Mouse (Mus musculus) macrophage (primary cell): ENCODE results near the gene Kif16b. TPM values are rescaled to one million over a fixed set of nuclear protein-coding genes. Genes with fewer than 3 reads are reported as not detected.

Source experiments
- H3K27ac ChIP-seq: fragments of 350-480 bp; formaldehyde crosslinking; 2 replicates; pipeline ENCODE4 v1.9.0; 2021
- H3K36me3 ChIP-seq: fragments of 350-480 bp; formaldehyde crosslinking; 2 replicates; pipeline ENCODE4 v1.9.0; 2021; ENCODE audit errors: inconsistent target
- H3K4me3 ChIP-seq: fragments of 350-480 bp; formaldehyde crosslinking; 2 replicates; pipeline ENCODE4 v1.9.0; 2021; ENCODE audit errors: inconsistent target
- H3K79me2 ChIP-seq: fragments of 350-480 bp; formaldehyde crosslinking; 2 replicates; pipeline ENCODE4 v1.9.0; 2021; ENCODE audit errors: inconsistent target
- WGBS: methylation state at CpG from one replicate; pipeline ENCODE4 v1.1.7; 2026; ENCODE audit warnings: inconsistent platforms; ENCODE audit not compliant: missing documents; 5-methylcytosine and 5-hydroxymethylcytosine counted together
- polyA plus RNA-seq: library from polyadenylated mRNA; stranded (reverse); fragments of 250-400 nt; gene quantifications from 3 replicates; pipeline ENCODE4 v1.2.4, GENCODE M21; 2018; ENCODE audit warnings: inconsistent platforms
- total RNA-seq, 78 experiments: library from RNA; depleted of rRNA; stranded (reverse); fragments of 250-400 nt; gene quantifications; 1 replicate in 9 of 78; 2 replicates in 24 of 78; 3 replicates in 43 of 78; 4 replicates in 2 of 78; pipeline ENCODE4 v1.2.4; 2018; ENCODE audit warnings: inconsistent platforms in 56 of 78

Kif16b gene
- total RNA-seq (2018; cell fraction: chromatin; rRNA removed): 100 to 1,000 TPM in 11 of 26 experiments, 10 to 100 TPM in 15; 41.4 to 172 (median 90.9) TPM
- 10 to 100 TPM; 15.2 to 33.2 (median 23.1) TPM for total RNA-seq (2018; cell fraction: cytosol; rRNA removed)
- 10 to 100 TPM; 21.5 to 96.0 (median 41.3) TPM for total RNA-seq (2018; cell fraction: nucleus; rRNA removed)
- polyA plus RNA-seq: 16.8 to 20.4 TPM (median 19.8 TPM) in 3 replicates

DNA sequence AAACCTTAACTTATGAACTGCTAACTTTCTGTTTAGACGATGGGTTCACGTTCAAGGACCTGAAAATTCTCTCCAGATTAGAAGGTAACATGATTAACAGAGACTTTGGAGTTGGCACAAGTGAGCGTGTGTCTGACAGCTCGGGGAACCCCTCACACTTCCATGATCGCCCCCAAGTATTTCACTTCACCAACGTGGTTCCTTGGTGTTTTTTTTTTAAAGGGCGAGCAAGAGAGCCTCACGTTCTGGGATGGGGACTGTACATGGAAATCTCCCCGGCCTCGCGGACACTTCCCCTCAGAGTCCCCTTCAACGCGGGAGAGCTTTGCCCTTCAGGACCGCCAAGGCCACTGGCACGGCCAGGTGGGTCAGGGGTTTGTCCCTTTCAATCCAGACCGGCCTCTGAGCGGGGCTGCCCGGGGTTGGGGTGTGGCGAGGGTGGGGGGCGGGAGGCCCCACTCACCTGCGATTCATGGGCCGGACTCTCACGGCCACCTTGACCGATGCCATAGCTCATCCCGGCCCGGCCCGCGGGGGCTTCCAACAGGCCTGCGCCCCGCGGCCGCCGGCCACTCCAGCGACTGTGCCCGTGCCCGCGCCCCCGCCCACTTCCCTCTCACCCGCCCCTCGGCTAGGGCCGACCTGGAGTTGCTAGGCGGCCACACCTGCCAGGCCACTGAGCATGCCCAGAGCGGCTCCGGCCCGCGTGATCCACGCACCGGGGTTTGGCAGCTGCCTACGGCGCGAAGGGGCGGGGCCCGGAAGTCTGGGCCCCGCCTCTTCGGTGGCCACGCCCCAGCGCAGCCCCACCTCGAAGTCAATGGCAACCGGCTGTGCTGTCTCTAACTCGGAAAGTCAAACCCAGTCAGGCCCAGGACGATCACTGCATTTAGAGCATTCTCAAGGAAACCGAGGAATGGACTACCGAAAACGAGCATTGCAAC, at the start of gene Kif16b:
TSS of gene Kif16b (minus strand) at position 670 of the 944 bp plus-strand sequence.
- peak within 1 kb of the TSS; percentile 67 for H3K4me3 ChIP-seq

DNA sequence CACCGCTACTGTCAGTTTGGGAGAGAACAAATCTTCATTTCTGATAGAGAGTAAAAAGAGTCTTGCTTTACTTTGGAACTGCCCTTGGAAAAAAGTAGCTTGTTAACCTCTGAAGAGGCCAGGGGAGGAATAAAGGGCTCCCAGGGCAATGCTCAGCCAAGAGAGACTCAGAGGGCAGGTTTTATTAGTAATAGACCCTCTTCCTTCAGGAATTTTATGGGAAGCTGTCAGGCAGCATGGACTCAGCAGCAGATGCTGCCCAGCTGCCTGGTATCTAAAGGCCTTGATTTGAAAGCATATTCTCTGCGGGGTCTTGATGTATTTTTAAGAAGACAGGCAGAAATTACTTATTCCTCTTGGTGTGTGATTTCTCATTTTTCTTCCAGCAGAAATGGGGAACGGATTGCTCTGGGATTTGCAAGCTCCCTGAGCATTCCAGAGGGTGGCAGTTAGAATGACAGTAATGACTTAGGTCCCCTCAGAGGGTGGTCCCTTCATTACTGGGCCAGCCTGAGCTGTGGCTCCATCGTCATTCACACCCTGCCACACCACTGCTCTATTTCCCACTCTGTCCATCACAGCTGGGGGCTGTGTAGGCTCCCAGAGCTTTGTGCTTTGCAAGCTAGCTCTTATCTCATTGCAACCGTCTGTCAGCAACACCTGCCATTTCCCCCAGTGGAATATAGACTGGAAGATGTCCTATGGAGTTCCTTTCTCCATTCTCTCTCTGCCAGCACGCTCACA, 39.7 kb upstream of the Kif16b start:
- 68% methylated on average over 6 of the region's 6 CpGs for WGBS
- Histone ChIP-seq H3K4me3 (no peak overlapping the region), H3K79me2 (no peaks in the 10 kb centered on the region), H3K36me3 (no peaks in the 10 kb centered on the region), H3K27ac (no peak overlapping the region)

More for the DNA sequence above, at the start of gene Kif16b:
- under 1% methylated on average over 55 of the region's 64 CpGs for WGBS
- Histone ChIP-seq H3K27ac (peak within 1 kb of the TSS; percentile 57), H3K36me3 (no peaks in the 10 kb centered on the region), H3K79me2 (peaks cover 49% of the 10 kb centered on the region)

DNA sequence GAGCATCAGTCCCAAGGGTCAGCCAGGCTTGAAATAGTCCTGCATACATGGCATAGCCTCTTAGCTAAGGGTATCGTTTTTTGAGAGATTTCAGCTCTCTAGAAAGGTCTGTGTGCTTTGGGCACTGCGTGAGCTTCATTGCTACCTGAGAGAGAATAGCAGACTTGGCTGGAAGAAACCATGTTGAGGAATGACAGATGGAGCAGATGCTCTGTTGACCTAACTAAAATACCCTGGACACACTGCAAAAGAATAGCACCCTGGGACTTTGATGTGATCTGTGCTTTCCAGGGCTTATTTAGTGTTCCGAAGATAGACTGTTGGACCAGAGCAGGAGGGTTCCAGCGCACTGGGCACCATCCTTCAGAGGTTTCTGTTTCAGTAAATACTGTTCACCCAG, 29.1 kb upstream of the Kif16b start:
- H3K36me3 ChIP-seq: no peaks in the 10 kb centered on the region
- WGBS: 79% methylated on average over 4 of the region's 4 CpGs
- H3K27ac ChIP-seq: no peak overlapping the region
- no peaks in the 10 kb centered on the region for H3K79me2 ChIP-seq
- no peak overlapping the region for H3K4me3 ChIP-seq

DNA sequence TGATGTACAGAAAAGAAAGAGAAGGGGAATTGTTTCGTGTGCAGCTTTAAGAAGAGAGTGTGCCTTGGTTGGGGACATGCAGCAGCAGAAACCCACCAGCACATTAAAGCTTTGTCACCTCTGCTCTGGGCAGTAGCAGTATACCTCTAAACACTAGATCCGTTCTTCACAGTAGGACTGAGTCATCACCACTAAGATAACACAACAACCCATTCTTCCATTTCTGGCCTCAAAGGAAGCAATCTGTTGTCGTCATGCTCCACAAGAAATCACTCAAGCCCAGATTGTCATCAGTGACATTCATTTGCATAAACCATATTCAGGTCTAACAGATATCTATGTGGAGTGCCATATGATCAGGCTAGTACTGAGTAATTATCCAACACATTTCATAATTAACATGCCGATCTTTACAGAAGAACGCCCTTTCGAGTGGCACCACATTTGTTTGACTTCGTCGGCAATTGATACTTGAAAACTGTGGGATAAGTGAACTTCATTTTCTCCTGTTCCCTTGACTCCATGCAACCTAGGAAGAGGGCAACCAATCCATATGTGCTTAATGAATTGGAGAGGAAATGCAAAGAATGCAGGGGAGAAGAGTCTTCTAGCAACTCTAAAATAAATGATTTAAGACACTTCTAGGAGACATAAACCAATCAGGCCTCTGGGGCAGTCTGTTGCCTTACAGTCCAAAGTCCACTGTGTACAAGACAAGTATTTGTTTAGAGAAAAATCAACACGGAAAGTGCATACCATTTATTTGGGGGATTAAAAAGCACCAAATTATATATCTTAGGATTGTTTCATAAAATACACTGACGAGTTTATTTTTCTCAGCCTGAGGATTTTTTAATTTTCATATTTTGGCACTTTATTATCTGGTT, 28.1 kb upstream of the Kif16b start:
- 83% methylated on average over 10 of the region's 10 CpGs for WGBS
- Histone ChIP-seq H3K27ac (no peak overlapping the region), H3K36me3 (no peaks in the 10 kb centered on the region), H3K79me2 (no peaks in the 10 kb centered on the region), H3K4me3 (no peak overlapping the region)

DNA sequence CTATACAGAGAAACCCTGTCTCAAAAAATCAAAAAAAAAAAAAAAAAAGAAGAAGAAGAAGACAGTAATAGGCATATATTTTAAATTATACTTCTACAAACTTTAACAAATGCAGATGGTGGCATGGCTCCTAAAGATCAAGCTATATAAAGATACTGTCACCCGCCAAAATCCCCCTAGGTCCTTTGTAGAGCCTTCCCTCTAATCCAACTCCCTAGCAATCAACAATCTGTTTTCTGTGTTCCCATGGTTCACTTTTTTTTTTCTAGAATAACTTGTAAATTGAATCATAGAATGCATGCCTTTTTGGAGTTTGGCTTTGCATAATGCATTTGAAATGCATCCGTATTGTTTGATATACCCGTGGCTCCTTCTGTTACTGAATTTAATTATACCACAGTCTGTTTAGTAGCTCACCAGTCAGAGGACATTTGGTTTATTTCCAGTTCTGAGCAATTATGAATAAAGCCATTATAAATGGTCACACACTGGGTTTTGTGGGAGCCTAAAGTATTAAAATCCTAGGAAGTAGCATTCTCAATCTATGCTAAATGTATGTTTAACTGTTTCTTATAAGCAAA, 9.6 kb upstream of the Kif16b start:
- 94% methylated on average over 3 of the region's 3 CpGs for WGBS

DNA sequence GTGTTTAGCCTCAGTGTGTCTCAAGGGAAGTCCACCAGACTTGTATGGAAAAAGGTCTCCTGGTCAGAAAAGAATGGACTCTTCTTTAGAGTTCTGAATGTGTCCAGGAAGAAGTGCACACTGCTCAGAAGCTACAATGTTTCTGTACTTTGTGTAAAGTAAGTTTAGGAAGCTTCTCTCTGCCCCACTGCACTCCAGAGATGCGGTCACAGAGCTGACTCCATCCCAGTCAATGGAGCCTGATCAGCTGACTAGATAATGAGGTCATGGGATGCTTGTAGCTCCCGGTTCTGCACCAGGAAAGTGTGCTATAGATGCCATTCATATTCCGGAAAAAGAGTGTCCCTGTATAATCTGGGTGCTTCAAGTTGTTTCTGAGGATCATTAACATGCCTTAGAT, 7.9 kb upstream of the Kif16b start:
- Histone ChIP-seq H3K27ac (no peak overlapping the region), H3K79me2 (no peaks in the 10 kb centered on the region), H3K4me3 (no peak overlapping the region), H3K36me3 (no peaks in the 10 kb centered on the region)
- WGBS: 93% methylated on average over 3 of the region's 3 CpGs

More for the DNA sequence above, 9.6 kb upstream of the Kif16b start:
- Histone ChIP-seq H3K79me2 (no peaks in the 10 kb centered on the region), H3K27ac (no peak overlapping the region), H3K36me3 (no peaks in the 10 kb centered on the region), H3K4me3 (no peak overlapping the region)

DNA sequence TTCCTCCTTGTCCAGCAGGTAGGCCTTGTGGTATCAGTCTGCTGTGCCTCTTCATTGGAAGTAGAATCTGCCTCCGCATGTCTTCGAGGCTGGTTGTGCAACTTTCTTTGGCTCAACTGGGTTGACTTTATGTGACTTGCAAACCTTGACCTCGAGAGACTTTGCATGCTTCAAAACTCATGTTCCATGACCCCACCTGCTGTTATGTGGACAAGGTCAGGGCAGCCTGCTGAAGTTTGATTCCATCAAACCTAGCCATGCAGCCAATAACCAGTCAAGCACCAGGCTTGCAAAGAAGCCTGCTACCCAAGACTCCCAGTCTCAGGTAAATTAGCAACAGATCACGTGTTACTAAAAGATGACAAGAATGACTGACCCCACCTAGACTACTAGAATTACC, 5.7 kb upstream of the Kif16b start:
- H3K4me3 ChIP-seq: no peak overlapping the region
- no peak overlapping the region for H3K27ac ChIP-seq
- no peaks in the 10 kb centered on the region for H3K36me3 ChIP-seq
- WGBS: 78% methylated on average over 4 of the region's 4 CpGs
- no peaks in the 10 kb centered on the region for H3K79me2 ChIP-seq

DNA sequence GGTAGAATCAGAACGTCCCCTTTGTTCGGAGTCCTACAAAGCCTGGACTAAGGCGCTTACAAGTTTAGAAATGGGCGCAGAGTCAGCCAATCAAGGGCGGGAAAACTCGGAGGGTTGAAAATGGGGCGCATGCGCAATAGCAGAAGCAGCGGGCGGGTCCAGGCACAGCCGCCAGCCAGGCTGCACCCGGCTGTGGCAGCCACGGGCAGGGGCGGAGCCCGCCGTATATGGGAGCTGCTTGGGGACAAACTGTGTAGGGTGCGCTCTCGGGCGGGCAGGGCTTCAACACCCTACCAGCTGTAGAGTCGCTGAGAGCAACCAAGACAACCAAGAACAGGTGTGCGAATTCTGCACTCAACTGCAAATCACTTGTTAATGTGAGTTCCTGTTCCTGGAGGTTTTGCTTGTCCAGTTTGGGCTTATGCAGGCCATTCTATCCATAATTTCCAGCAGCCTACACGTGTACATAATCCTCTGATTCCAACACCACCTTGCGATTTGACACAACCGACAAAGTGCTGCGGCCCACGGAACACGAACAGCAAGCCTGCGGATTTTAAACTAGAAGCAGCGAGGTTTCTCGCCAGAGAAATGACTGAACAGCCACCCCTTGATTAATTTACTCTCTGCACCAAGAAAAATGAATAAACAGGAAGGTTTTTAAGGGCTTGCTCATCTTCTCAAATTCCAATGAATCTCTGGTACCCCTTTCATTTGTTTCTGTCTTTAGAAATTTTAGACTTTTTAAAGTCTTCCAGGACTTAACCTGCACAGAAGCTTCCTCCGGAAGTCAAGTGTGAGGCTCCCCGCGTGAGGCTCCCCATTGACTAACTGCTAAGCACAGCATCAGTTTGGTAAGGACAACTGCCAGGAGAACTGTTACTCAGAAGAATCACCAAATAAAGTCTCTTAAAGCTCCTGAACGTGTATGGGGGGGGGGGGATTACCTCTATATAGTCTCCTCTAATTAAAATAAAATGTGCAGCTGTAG, 1.9 kb upstream of the Kif16b start:
- H3K79me2 ChIP-seq: peaks cover 29% of the 10 kb centered on the region
- peak overlapping the region; percentile 21 for H3K4me3 ChIP-seq
- no peaks in the 10 kb centered on the region for H3K36me3 ChIP-seq
- H3K27ac ChIP-seq: peak overlapping the region; percentile 56
- 3% methylated on average over 33 of the region's 34 CpGs for WGBS

DNA sequence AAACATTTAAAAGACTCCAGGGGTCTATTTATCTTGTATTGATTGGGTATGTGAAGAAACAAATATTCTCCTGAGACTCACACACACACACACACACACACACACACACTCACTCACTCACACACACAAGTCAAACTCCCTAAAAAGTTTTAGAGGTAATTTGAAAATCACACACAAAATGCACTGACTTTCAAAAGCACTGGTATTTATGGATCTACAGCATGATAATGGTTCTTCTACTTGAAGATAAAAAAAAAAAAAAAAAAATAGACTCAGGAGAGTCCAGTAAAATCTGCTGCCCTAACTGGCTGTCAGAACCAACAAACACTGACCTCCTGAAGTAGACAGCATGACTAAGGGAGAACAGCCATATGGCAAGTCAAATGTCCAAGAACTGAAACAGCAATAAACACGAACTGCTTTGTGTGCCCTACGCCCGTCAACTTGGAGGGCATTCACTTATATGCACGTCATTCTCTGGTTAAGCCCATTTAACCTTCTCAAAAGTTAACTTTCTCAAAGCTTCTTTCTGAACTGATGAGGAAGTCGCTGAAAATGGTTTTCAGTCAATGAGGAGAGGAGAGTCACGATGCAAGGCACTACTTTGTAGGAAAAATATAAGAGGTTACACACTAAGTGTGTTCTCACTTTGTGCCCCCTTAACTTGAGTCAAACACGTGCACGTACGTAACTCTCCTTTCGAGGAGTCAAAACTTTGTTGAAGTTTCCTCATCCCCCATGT, 1.0 kb downstream of the Kif16b start:
- Histone ChIP-seq H3K79me2 (peaks cover 58% of the 10 kb centered on the region), H3K27ac (peak overlapping the region; percentile 57), H3K36me3 (no peaks in the 10 kb centered on the region), H3K4me3 (peak overlapping the region; percentile 67)
- 9% methylated on average over 10 of the region's 10 CpGs for WGBS

DNA sequence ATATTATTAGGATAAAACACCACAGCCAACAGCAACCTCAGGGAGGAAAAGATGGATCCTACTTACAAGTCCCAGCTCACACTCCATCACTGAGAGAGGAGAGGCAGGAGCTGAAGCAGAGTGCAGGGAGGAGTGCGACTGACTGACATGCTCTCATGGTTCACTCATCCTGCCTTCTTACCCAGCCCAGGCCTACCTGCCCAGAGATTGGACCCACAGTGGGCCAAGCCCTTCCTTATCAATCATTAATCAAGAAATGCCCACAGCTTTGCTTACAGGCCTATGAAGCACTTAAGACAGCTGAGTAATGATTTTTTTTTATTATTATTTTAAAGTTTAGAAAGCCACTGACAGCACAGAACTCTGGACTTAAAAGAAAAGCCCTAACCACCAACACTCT, 7.6 kb downstream of the Kif16b start:
- no peak overlapping the region for H3K4me3 ChIP-seq
- WGBS: 86% methylated on average over 1 of the region's 1 CpGs
- H3K79me2 ChIP-seq: peaks cover 93% of the 10 kb centered on the region
- H3K27ac ChIP-seq: no peak overlapping the region
- H3K36me3 ChIP-seq: no peaks in the 10 kb centered on the region

DNA sequence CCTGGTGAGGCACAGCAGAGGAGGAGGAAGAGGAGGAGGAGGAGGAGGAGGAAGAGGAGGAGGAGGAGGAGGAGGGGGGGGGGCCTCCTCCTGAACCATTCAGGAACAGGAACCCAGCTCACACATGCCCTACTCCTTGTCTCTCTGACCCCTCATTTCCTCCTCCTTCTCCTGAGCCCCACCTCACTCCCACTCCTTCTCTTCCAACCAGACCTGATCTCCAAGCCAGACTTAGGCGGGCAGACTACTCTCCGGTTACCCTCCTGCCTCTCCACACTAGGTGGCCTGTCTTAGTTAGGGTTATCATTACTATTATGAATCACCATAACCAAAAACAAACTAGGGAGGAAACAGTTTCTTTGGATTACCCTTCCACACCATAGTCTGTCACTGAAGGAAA, 10.0 kb downstream of the Kif16b start:
- Histone ChIP-seq H3K27ac (no peak overlapping the region), H3K36me3 (no peaks in the 10 kb centered on the region), H3K79me2 (peaks cover 93% of the 10 kb centered on the region), H3K4me3 (no peak overlapping the region)
- WGBS: no CpG with 5 or more reads among the region's 2 CpGs

DNA sequence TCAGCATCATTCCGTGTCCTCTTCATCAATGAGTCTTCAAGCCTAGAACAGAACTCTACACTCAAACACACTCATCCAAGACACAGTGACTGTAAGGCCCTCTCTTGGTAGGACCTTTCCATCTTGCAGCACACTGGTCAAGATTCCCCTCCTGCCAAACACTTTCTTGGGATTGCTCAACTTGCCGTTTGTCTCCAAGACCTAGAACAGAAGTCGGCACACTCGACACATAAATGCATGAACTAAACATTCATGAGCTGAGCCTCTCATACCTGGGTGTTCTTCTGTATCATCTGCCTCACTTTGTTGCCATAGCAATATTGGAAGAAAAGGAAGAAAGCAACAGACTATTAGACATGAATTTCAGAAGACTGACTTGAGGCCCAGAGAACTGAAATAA, 16.9 kb downstream of the Kif16b start:
- Histone ChIP-seq H3K4me3 (no peak overlapping the region), H3K36me3 (no peaks in the 10 kb centered on the region), H3K27ac (no peak overlapping the region), H3K79me2 (peaks cover 63% of the 10 kb centered on the region)
- 95% methylated on average over 4 of the region's 4 CpGs for WGBS
